Mouse (Mus musculus) erythroblast, embryonic 14.5 days (primary cell): ENCODE measurements around the gene Ckap2.

ENCODE experiments used
- GATA1 ChIP-seq: IDR thresholded peaks from 2 replicates; pipeline ENCODE4 v1.6.1; 2012; ENCODE audit warnings: low read length, inconsistent platforms, mixed read lengths
- TAL1 ChIP-seq: IDR thresholded peaks from 3 replicates; pipeline ENCODE4 v1.6.1; 2012; ENCODE audit warnings: low read length, inconsistent platforms, mixed read lengths

- TF ChIP-seq GATA1: no peak
- TF ChIP-seq TAL1: no peak
These were observed 53.6 kb downstream of the Ckap2 start for GRCm38 (mm10) chr8:22132062-22132461.
